11 mouse cellular contexts compared by ENCODE assay signal in the genomic region with DNA sequence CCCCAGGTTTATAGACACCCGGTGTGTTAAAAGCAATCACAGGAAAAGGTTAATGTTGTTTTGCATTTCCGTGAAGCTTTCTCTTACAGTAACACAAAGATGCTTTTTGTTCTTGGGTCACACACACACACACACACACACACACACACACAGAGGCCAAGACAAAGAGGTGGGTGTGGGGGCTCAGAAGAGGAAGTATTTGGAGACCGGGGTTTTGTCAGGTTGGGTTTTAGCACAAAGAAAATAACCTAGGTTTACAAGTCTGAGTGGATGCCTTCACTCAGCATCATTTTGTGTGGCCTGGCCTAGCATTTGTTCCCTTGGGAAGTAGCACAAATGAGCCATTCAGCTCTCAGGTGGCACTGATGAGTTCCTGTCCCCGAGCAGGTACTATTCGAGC. TPM values are rescaled to one million over a fixed set of nuclear protein-coding genes. Genes with fewer than 3 reads are reported as not detected.
A peak's percentile ranks its signal among the peaks of the same experiment; 100 is the strongest.
DNase-seq lines count a peak whose midpoint lies in the region; ATAC-seq and TF ChIP-seq lines count a peak whose summit lies in the region.
"Had no signal": no experiment of that assay in that cellular context is flagged by ENCODE, and none has a peak within 500 bp of the region (broad histone marks: within the 10 kb centered on the region; RNA-seq: fewer than 3 reads in every experiment).

No protein-coding gene starts in this region.

- no peaks in the 10 kb centered on the region for H3K27me3 ChIP-seq in stomach, embryonic 14.5 days (ENCODE audit: control insufficient read depth, insufficient read depth, low read length)
- H3K27me3 ChIP-seq in stomach, postnatal 0 days (ENCODE audit: control insufficient read depth, insufficient read depth, low read length) = no peaks in the 10 kb centered on the region
- H3K27me3 ChIP-seq in forebrain, embryonic 16.5 days (replicated peaks; ENCODE audit: control insufficient read depth, insufficient read depth, low read length) = no peaks in the 10 kb centered on the region
- H3K27me3 ChIP-seq in midbrain, embryonic 11.5 days (ENCODE audit: control insufficient read depth, insufficient read depth, low read length) = no peaks in the 10 kb centered on the region
- no peaks in the 10 kb centered on the region for H3K27me3 ChIP-seq in thymus, adult 2 months (ENCODE audit: control insufficient read depth, insufficient read depth, low read length)

- H3K4me1 ChIP-seq in stomach, embryonic 14.5 days (ENCODE audit: control insufficient read depth, insufficient read depth, low read length) = peaks cover 50% of the 10 kb centered on the region
- peaks cover 6% of the 10 kb centered on the region; the same call in 1 of the 2 replicates for H3K4me1 ChIP-seq in stomach, postnatal 0 days (replicated peaks; ENCODE audit: control insufficient read depth, insufficient read depth)
- H3K4me1 ChIP-seq in forebrain, embryonic 16.5 days (replicated peaks; ENCODE audit: control insufficient read depth, insufficient read depth, low read length) = peaks cover 41% of the 10 kb centered on the region
- peaks cover 34% of the 10 kb centered on the region for H3K4me1 ChIP-seq in midbrain, embryonic 11.5 days (ENCODE audit: control insufficient read depth, insufficient read depth, low read length)
- H3K4me1 ChIP-seq in thymus, adult 2 months (replicated peaks; ENCODE audit: control insufficient read depth, insufficient read depth, low read length) = no peaks in the 10 kb centered on the region

- WGBS in stomach, embryonic 14.5 days = 51% methylated on average over 5 of the region's 5 CpGs
- WGBS in stomach, postnatal 0 days = 53% methylated on average over 5 of the region's 5 CpGs
- 8% methylated on average over 5 of the region's 5 CpGs for WGBS in forebrain, embryonic 16.5 days
- 45% methylated on average over 5 of the region's 5 CpGs for WGBS in midbrain, embryonic 11.5 days
- WGBS in thymus, adult 2 months = 69% methylated on average over 5 of the region's 5 CpGs

- TF ChIP-seq POLR2A in thymus, adult 2 months (IDR thresholded peaks at IDR 0.05; ENCODE audit: control insufficient read depth, extremely low read depth, insufficient read depth, low read length, poor library complexity) = no peak

- H3K9ac ChIP-seq in stomach, embryonic 14.5 days (replicated peaks; ENCODE audit: low read depth, low read length) = no peak overlapping the region
- no peak overlapping the region for H3K9ac ChIP-seq in stomach, postnatal 0 days (ENCODE audit: low read length)
- H3K9ac ChIP-seq in forebrain, embryonic 16.5 days (replicated peaks; ENCODE audit: low read depth, low read length) = no peak overlapping the region
- peak overlapping the region; percentile 53; the same call in 1 of the 2 replicates for H3K9ac ChIP-seq in midbrain, embryonic 11.5 days (ENCODE audit: low read length)

- DNase-seq in stomach, postnatal 0 days (ENCODE audit: low spot score) = no peak
- no peak for DNase-seq in midbrain, embryonic 11.5 days (ENCODE audit: low spot score, missing footprints)
- no peak for DNase-seq in adrenal gland, adult 18-20 months (ENCODE audit: low spot score in 2 of 2)
- DNase-seq in B cell, adult 2 months = no peak
- no peak for DNase-seq in thymus, adult 2 months
- DNase-seq: adrenal gland, adult 8-10 months; cerebellum, adult 2 months had no signal

- peaks cover 4% of the 10 kb centered on the region; the same call in 1 of the 2 replicates for H3K36me3 ChIP-seq in stomach, embryonic 14.5 days (ENCODE audit: control insufficient read depth, insufficient read depth, low read length)
- H3K36me3 ChIP-seq in stomach, postnatal 0 days (ENCODE audit: control insufficient read depth, insufficient read depth, low read length) = no peaks in the 10 kb centered on the region
- no peaks in the 10 kb centered on the region for H3K36me3 ChIP-seq in forebrain, embryonic 16.5 days (ENCODE audit: control insufficient read depth, insufficient read depth)
- H3K36me3 ChIP-seq in midbrain, embryonic 11.5 days (ENCODE audit: control insufficient read depth, insufficient read depth, low read length) = no peaks in the 10 kb centered on the region
- H3K36me3 ChIP-seq in thymus, adult 2 months (ENCODE audit: control insufficient read depth, insufficient read depth, low read length) = peaks cover 10% of the 10 kb centered on the region

- H3K27ac ChIP-seq in stomach, embryonic 14.5 days (ENCODE audit: low read length) = peak overlapping the region; percentile 49; the same call in 1 of the 2 replicates
- no peak overlapping the region for H3K27ac ChIP-seq in stomach, postnatal 0 days (replicated peaks)
- peak overlapping the region; percentile 58; the same call in 1 of the 2 replicates for H3K27ac ChIP-seq in forebrain, embryonic 16.5 days (ENCODE audit: low read length)
- H3K27ac ChIP-seq in midbrain, embryonic 11.5 days (ENCODE audit: low read depth, low read length) = peak overlapping the region; percentile 75
- no peak overlapping the region for H3K27ac ChIP-seq in thymus, adult 2 months (ENCODE audit: control insufficient read depth, insufficient read depth, low read length)

- TF ChIP-seq CTCF in stomach, postnatal 0 days (IDR thresholded peaks at IDR 0.05; ENCODE audit: low read depth) = no peak
- no peak for TF ChIP-seq CTCF in thymus, adult 2 months (IDR thresholded peaks at IDR 0.05; ENCODE audit: borderline replicate concordance, control insufficient read depth, extremely low read depth, insufficient read depth, low read length, poor library complexity)

- H3K9me3 ChIP-seq in stomach, embryonic 14.5 days (ENCODE audit: control insufficient read depth, low read depth, low read length) = no peaks in the 10 kb centered on the region
- no peaks in the 10 kb centered on the region for H3K9me3 ChIP-seq in stomach, postnatal 0 days (ENCODE audit: control insufficient read depth, low read length)
- H3K9me3 ChIP-seq in forebrain, embryonic 16.5 days (ENCODE audit: control insufficient read depth, low read length) = no peaks in the 10 kb centered on the region
- H3K9me3 ChIP-seq in midbrain, embryonic 11.5 days (ENCODE audit: control insufficient read depth, low read length) = no peaks in the 10 kb centered on the region

- TF ChIP-seq EP300 in stomach, postnatal 0 days (optimal IDR thresholded peaks at IDR 0.05) = no peak

- no peak overlapping the region for H3K4me3 ChIP-seq in stomach, embryonic 14.5 days (ENCODE audit: low read depth, low read length)
- H3K4me3 ChIP-seq in stomach, postnatal 0 days (ENCODE audit: low read depth, low read length) = no peak overlapping the region
- no peak overlapping the region for H3K4me3 ChIP-seq in forebrain, embryonic 16.5 days (replicated peaks; ENCODE audit: low read length)
- no peak overlapping the region for H3K4me3 ChIP-seq in midbrain, embryonic 11.5 days (ENCODE audit: low read depth, low read length)
- no peak overlapping the region for H3K4me3 ChIP-seq in thymus, adult 2 months (ENCODE audit: control insufficient read depth, insufficient read depth, low read length)
- H3K4me3 ChIP-seq: left cerebral cortex, adult 2 months had no signal

- H3K4me2 ChIP-seq in stomach, embryonic 14.5 days (replicated peaks; ENCODE audit: low read depth, low read length) = no peak overlapping the region
- H3K4me2 ChIP-seq in stomach, postnatal 0 days (replicated peaks; ENCODE audit: low read depth) = no peak overlapping the region
- no peak overlapping the region for H3K4me2 ChIP-seq in forebrain, embryonic 16.5 days (ENCODE audit: low read length)
- H3K4me2 ChIP-seq in midbrain, embryonic 11.5 days = no peak overlapping the region

- ATAC-seq in stomach, embryonic 14.5 days (ENCODE audit: insufficient number of reproducible peaks, insufficient read depth, low FRiP score, low read depth) = no peak
- no peak for ATAC-seq in stomach, postnatal 0 days (ENCODE audit: low FRiP score, low TSS enrichment)
- ATAC-seq in forebrain, embryonic 16.5 days = no peak
- no peak for ATAC-seq in midbrain, embryonic 11.5 days (ENCODE audit: low FRiP score)
- ATAC-seq: intestine, postnatal 0 days had no signal

RNA-seq across cellular contexts. Expression of gene Traf3ip2, which starts 59.8 kb away (rescaled TPM):
- polyA plus RNA-seq in stomach, embryonic 14.5 days (2014; fragmentation: Nextera tagmentation; extraction: Ambion mirVana) = 30.2 and 32.6 TPM in 2 replicates
- polyA plus RNA-seq in stomach, postnatal 0 days (2015; fragmentation: Nextera tagmentation; extraction: Ambion mirVana) = 19.4 and 24.1 TPM in 2 replicates
- polyA plus RNA-seq in forebrain, embryonic 16.5 days (2015; fragmentation: Nextera tagmentation; extraction: Ambion mirVana) = 6.3 and 6.9 TPM in 2 replicates
- 3.9 TPM in 2 replicates for polyA plus RNA-seq in midbrain, embryonic 11.5 days (2014; fragmentation: Nextera tagmentation; extraction: Ambion mirVana)
- total RNA-seq in adrenal gland, adult 18-20 months (2021) = 10 to 100 TPM; 10.6 to 15.0 TPM
- polyA plus RNA-seq in thymus, adult 2 months (2012; rRNA removed) = 20.4 and 21.3 TPM in 2 replicates

Comparison
In these comparisons a context has a peak if more than half of its experiments do, and no peak if none do; other contexts are left out.
1. H3K27ac ChIP-seq: peak in stomach, embryonic 14.5 days (single experiment), forebrain, embryonic 16.5 days (single experiment) and midbrain, embryonic 11.5 days (single experiment); none in stomach, postnatal 0 days (single experiment) and thymus, adult 2 months (single experiment).